Mouse (Mus musculus) heart, adult 18-20 months (tissue): Measurements from ENCODE around the gene Atp2b4. TPM values are rescaled to one million over a fixed set of nuclear protein-coding genes. Genes with fewer than 3 reads are reported as not detected.

Experiments
- DNase-seq, 2 experiments: peaks; one replicate each; pipeline ENCODE4 v3.0.0; 2021 to 2022; ENCODE audit warnings: mixed read lengths in 1 of 2
- total RNA-seq, 2 experiments: library from RNA; stranded (reverse); gene quantifications; 2 replicates each; pipeline ENCODE4 v1.2.3; 2021

The Atp2b4 gene
- total RNA-seq, 2 experiments from 2014 or later, result 17.2 to 19.3 TPM

DNA sequence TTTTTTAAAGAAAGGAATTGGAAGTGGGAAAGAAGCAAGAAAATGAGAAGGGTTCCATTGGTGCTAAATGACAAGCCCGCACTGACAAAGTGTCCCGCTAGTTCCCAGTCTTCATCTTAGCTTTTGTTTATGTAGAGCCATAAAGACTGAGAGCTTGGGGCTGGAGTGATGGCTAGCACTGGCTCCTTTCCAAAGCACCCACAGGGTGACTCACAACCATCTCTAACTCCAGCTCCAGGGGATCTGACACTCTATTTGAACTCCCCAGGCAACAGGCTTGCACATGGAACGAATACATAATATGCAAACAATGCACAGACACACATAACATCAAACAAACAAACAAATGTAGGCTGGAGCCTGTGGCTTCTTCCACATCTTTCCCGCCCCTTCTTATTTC is 50.9 kb downstream of the Atp2b4 start:
- DNase-seq, result no peak

DNA sequence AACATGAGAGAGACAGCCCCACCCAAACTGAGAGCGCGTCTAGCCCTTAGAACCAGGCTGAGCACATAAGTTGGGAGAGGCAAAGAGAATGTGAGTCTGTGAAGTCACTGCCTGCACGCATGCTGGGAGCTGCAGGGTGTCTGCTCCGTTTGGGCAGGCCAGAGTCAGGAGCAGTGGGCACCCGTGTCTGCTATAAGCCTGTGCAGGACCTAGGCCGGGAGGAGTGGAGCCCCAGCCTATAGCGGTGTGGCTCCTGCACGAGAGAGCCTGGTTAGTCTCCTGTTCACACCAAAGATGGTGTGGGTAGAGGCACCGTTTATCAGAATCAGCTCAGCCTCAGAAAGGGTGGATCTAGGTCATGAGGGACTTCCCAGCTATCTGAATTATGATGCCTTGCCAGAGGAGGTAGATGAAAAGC is 55.8 kb downstream of the Atp2b4 start:
- DNase-seq, result no peak

DNA sequence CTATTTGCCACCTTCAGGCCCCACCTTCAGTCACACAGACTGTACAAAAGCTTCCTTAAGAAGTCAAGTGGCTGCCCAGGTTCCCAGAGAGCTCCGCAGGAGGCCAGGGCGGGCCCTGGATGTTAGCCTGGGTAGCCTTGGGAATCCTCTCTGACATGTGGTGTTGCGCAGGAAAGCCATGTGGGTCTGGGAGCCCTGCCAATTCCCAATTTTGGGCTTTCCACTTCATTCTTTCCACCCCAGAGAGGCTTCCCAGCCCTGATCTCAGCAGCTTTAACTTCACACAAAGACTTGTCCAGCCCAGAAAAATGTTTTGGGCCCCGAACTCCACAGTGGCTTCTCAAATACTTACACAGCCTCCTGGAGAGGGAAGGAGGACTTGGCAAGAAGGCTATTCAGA is 56.2 kb downstream of the Atp2b4 start:
- DNase-seq, result peak; percentile 84 to 88

DNA sequence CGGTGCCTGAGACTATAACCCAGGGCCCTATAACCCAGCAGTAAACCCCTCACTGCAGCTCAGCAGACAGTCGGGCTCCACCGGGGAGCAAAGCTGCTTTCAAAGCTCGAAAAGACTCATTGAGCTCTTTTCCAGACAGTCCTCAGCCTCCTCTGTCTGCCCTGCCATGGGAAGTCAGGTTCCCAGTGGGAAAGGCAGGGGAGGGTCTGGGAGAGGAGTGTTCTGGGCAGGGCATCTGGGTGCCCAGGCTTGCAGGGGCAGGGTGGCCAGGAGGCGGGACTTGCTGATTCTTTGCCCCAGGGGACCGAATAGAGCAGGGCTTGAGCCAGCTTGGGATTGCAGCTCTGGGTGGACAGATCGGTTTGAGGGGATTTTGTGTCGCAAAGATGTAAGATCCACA is 58.3 kb downstream of the Atp2b4 start:
- DNase-seq, result no peak

DNA sequence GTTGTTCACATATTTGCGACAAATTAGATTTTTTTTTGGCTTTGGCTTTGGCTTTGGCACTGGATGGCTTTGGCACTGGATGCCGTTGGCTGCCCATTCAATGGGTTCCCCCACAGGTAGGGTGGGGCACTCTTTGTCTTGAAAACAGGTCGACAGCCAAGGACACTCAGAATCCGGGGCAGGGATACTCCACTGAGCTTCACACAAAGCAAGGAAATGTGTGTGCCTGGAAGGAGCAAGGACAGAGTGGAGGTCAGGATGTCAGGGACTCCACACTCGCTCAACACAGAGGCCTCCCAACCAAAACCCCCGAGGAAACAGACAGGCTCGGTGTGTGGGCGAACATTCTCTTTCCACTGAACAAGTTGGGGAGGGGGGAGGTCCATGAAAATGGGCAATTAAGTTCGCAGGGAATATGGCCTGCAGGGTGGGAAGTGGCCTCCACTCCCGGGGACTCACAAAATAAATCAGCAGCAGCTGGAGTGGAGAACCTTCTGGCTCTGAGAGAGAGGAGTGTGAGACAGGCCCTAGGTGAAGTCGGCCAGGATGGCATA is 58.9 kb downstream of the Atp2b4 start:
- peak; percentile 38 to 64 for DNase-seq

DNA sequence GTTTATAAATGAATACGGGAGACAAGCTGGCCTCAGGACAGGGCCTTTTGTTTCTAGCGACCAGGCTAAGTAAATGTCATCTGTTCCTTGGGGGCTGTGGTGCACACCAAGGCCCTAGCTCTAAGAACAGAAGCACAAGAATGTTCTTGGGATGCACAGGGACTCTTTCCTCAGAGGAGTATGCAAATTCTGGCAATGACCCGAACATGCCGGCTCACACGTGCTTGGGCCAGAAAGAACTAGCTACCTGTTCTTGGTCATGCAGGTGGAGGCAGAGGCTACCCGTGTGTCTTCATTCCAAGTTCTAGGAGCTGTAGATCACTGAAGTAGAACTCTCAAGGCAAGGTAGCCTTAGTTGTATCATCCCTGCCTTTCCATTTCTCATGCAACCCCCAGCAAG is 59.7 kb downstream of the Atp2b4 start:
- no peak for DNase-seq

DNA sequence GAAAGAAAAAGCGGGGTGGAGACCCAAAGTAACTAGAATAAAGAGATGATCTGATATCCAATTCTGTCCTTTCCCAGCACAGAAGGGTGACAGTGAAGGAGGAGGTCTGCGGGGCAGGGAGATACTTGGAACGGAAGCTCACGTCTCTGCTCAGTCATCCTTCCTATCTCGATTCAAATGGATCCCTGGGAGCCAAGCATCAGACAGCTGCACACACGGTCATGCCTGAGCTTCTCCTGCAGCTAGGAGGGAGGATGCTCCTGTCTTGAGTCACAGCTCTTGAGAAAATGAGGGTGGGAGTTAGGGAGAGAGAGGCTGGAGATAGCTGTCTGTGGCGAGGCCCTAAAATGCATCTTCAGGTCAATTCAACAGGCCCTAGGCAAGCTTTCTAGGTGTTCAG is 64.2 kb downstream of the Atp2b4 start:
- DNase-seq, result no peak

DNA sequence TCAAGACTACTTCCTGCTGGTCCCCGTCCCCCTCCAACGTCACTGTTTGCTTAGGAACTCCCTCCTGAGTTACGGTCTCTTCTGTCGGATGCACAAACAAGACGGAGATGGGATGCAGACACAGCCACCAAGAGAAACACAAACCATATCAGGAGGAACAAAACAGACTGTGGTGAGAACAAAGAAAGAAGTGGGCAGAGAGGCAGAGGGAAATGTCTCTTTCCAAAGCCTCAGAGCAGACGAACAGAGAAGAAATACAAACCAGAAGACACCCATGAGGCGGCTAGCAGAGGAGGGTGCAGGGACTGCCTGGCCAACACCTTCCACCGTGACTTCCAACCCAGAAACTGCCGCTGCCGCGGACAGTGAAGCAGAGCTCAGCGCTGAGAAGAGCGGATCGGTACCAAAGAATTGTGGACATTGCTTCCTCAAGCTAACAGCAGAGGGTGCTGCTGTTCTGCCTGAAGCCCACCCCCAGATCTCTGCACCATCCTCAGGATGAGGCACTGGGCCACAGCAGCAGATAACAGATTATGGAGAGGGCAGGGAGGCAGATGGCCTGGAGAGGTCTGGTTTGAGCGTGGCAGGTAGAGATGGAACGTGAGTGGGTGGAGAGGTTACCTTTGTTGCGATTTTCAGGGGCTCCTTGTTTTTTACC is 64.7 kb downstream of the Atp2b4 start:
- peak; percentile 55 to 74 for DNase-seq

DNA sequence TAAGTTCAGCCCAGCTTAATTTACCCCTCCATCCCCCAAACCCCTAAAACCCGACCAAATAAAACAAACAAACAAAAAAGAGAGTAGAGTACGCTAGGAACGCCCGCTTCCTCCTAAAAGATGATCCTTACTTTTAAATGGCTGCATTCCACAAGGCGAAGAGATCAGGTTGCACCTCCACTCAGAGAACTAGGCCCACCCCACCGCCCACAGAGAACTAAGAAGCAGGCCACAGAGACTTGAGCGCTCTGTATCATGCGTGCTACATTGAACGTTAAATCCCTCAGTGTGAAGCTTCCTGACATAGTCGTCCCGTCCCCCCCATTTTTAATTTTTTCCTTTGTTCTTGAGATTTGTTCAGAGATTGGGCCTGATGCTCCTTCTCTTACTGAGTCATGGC is 68.0 kb downstream of the Atp2b4 start:
- DNase-seq, result no peak

DNA sequence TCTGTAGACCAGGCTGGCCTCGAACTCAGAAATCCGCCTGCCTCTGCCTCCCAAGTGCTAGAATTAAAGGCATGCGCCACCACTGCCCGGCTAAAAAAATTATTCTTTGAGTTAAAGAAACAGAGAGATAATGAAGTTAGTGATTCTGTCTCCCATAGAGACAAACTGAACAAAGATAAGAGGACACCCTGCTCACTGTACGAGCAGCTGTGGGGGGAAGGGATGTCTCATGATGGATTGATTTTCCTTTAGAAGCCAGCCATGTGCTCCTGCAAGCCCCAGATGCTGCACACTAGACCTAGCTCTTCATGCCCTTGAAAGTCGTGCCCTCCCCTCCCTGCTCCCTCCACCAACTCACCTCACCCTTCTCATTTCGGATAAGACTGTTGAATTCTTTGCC is 72.5 kb downstream of the Atp2b4 start:
- DNase-seq, result no peak

DNA sequence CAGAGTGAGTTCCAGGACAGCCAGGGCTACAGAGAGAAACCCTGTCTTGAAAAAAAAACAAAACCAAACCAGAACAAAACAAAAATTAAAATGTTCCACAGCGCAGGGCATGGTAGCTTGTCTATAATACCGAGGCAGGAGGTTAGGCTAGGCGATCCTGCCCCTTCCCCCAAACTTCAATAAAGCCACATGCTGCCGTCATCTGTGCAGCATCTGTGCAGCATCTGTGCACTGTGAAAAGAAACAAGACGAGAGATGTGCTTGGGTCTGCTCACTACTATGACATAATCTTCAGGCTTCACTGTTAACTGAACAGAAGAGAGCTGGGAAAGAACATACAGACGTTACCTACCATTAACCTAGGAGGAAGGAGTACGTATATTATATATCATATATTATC is 80.5 kb downstream of the Atp2b4 start:
- no peak for DNase-seq

DNA sequence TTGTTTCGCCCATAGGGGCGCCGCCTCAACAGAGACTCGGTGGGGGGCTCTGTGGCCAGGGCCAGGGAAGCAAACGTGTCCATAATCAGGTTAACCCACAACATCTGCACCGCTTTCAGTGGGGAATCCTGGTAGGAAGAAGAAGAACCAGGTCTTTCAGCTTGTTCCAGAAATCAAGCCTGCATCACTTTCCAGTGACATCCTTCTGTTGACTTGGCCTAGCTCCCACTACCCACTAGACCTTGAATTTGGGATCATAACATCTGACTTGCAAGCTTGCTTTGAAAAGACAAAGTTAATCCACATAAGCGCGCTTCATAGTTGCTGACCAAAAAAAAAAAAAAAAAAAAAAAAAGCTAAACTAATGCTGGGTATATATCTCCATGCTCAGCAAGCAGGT is 82.1 kb downstream of the Atp2b4 start:
- DNase-seq, result no peak

DNA sequence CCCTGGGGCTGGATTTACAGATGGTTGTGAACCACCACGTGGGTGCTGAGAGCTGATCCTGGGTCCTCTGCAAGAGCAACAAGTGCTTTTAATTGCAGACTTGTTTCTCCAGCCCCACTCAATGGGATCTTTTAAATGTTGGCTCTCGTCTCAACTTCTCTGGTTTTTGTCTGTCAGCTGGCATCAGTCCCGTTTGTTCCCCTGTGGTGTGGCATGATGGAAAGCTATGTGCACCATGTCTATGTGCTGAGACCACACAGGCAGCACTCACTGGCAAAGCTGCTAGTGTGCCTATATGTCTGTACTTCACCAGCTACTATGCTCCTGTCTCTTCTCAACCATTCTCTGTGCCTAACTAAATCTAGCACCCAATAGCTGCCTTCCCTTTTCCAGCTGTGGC is 82.5 kb downstream of the Atp2b4 start:
- DNase-seq, result no peak

DNA sequence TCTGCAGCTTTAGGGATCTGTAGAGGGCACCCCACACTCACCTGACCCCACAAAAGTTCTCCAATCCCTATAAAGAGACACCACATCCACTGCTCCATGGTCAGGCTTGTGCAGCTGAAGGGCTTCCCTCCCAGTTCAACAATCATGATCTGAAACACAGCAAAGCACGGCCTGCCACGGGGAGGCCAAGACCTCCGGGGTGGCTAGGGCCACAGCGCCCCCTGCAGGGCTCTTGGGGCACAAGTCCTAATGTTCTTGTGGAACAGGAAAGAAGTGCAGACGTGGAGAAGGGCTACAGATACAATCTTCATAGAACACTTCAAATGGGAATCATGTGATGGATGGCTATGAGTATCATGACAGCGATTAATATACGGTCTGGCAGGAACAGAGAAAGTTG is 84.4 kb downstream of the Atp2b4 start:
- DNase-seq, result peak; percentile 16 to 26

DNA sequence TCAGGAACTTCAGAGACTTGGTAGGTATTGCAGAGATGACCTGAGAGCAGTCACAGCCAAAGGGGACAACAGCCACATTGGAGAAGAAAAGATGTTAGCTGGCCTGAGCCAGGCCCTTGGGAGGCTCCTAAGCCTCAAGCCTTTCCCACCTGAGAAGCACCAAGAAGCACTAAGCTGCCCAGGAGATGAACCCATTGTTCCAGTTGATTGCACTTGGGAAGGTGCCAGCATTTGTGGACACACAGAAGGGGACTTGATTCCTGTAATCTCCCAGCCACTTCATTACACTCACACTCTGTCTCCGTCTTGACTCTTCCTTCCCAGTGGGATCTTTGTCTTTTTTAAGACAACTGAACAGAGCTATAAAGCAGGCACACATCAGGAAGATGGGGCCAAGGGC is 85.7 kb downstream of the Atp2b4 start:
- DNase-seq, result no peak

DNA sequence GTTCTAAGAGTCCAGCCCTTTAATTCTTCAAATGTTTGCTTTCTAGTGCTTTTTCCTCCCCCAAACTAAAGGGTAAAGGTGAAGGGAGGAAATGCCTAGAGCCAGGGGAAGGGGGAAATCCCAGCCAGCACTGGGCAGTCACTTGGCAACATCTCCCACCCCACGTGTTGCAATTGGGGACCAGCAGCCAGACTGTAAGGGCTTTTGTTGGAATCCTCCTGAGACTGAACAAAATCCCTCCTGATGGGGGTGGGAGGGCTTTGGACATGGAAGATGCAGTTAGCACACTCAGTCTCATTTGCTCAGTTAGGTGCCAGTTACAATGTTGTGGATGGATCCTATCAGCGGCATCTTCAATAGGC is 87.9 kb downstream of the Atp2b4 start:
- DNase-seq, result peak in 1 of 2 experiments; percentile 44

DNA sequence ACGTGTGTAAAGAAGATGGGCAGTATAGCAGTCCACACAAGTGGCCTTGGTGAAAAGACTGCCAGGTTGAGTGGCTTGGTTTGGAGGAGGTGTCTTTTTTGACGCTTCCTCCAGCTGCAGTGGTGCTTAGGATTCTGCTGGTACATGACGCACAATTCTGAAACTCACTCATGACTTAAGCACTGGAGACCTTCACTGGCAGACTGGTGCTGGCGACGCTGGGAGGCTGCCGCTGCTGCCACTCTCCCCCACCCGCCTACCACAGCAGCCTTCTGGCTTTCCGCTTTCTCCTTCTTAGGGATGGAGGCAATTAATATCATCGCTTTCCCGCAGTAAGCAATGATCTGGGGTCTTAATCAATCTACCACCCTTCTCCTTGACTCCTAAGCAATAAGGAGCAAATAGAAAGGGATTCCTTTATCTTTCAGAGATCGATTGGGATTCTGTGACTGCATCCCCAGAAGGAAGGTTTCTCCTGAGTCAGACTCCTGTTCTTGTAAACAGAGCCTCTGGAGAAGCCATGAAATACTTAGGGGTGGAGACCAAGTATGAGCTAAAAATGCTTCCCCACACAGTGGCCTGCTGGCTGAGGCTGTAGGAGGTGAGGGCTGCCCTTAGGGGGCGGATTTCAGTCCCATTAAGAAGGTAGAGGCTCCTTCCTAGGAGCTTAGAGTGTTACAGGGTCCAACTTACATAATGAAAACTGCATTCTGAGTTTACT is 88.4 kb downstream of the Atp2b4 start:
- DNase-seq, result no peak

DNA sequence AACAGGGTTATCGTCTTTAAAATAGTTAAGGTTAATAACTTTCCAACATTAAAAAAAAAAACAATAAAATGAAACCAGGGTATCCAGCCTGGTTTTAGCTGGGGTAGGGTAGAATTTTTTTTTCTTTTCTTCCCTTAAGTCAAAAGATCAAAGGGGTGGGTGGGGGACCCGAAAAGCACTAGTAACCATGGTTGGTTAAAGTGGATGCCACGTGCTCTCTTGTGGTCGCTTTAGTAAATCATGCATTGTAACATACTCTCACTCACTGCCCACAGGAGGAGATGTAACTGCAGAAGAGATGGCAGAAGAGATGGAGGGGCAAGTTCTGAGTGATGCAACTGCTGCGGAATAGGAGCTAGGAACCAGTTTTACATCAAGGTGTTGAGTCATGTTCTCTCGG is 89.5 kb downstream of the Atp2b4 start:
- DNase-seq, result no peak

DNA sequence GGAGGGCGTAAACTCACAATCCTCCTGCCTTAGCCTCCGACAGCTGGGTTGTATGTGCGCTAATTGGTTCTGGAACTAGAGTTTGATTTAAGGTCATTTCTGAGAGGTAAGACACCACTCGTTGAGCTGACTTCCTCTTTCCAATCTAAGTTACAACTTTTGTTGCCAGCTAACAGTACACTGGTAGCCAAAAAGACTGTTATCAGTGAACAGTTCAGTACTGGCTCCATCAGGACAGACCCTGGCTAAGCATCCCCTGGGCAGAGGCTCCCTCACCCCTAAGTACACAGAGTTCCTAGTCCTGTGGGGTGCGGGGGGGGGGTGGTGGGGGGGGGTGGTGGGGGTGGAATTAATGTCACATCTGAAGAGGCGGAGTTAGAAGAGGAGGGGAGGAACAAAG is 89.9 kb downstream of the Atp2b4 start:
- DNase-seq, result peak in 1 of 2 experiments; percentile 27

DNA sequence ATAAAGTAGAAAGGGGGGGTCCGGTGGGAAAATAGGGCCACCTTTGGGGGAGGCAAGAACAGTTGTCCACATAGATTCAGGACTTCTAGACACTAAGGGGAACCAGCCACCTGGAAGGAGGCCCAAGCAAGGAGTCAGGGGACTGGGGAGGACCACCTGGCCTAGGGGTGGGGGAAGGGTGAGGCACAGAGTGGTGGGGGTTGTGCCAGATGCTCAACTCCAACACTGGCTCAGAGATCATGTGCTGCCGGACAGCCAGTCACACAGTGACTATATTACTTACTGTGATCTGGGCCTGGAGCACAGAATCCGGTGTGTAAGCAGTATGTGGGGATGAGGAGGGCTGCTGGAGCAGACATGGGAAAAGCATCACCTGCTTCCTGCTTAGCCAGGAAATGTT is 91.5 kb downstream of the Atp2b4 start:
- DNase-seq, result no peak

DNA sequence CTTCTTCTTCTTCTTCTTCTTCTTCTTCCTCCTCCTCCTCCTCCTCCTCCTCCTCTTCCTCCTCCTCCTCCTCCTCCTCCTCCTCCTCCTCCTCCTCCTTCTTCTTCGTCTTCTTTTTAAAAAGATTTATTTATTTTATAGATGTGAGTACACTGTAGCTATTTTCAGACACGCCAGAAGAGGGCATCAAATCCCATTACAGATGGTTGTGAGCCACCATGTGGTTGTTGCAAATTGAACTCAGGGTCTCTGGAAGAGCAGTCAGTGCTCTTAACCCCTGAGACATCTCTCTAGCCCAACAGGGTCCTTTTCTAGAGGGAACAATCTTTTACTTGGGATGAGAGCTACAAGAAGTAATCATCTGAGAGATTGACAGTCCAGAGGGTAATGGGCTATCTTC is 99.0 kb downstream of the Atp2b4 start:
- DNase-seq, result peak; percentile 21 to 42

DNA sequence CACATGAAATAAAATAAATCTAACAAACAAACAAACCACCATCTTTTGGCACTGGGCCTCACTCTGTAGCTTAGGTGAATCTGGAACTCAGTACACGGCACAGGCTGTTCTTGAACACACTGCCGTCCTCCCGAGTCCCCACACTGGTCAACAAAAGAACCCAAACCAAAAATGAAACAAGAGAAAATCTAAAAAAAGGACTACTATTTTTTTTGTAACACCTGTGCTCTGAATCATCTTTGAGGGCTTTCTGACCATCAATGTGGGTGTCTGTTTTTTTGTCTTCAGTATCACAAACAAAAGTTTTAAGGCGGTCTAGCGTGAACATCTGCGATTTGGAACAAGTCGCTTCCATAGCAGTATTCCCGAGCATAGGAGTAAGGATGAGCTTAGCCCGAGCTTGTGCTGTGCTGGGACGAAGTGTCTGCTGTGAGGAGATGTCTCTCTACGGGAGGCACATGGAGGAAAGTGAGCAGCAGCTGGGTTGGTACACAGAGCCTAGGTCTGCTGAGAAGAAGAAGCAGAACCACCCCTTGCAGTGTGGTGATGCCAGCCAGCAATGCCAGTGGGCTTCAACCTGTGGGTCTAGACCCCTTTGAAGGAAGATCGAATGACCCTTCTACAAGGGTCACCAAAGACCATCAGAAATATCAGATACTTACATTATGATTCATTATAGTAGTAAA is 102.8 kb downstream of the Atp2b4 start:
- DNase-seq, result no peak

DNA sequence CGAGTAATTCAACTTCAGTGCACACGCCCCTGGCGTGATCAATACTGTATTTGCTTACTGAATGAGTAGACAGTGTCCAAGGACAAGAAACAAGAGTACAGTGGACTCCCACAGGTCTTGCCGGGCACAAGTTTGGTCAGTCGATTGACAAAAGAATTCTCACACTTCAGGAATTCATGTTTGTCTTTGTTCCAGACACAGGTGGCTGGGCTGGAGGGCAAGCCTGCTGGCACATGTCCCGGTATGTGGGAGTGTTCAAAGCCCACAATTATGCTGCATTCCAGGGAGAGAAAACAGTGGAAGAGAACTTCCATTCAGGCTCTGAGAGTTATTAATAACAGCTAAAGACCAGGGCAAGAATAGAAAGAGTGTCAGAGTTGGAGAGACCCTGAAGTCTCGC is 104.9 kb downstream of the Atp2b4 start:
- peak; percentile 29 to 36 for DNase-seq
